Mouse (Mus musculus) stomach, adult 2 months (tissue): ENCODE results near the gene Scgb2b3. TPM values are rescaled to one million over a fixed set of nuclear protein-coding genes. Genes with fewer than 3 reads are reported as not detected.

Experiments used
- polyA plus RNA-seq: library from polyadenylated mRNA; depleted of rRNA; stranded (reverse); fragments of >200 nt; gene quantifications from 2 replicates; pipeline ENCODE4 v1.2.3, GENCODE M21; 2012; rRNA removed

Scgb2b3 gene
- not detected in 2 replicates for polyA plus RNA-seq

GRCm38 (mm10) chr7:31362022-31362560, at the start of gene Scgb2b3:
TSS of gene Scgb2b3 (minus strand) at chr7:31362072.

DNA sequence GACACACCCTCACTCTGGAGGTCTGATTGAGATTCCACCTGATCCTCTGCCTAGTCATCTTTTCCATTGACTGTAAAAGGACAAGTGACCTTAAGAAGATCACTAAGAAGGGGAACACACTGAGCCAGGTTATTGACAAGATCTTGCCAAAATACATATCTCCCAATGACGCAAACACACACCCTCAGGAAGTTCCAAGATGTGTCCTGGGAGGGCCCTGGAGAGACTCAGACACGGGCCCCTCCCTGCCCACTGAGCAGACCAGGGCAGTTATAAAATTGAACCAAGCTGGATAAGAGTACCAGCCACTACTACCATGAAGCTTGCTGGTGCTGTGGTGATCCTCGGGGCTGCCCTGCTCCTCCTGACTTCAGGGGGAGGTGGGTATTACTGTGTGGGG, 13.4 kb upstream of the Scgb2b3 start, which contains the start of gene Scgb1b3:
Scgb1b3 (plus strand) TSS at position 301 of the 400 bp plus-strand sequence.

Other genes starting within 250 kb of the Scgb2b3 start
- 37.6 and 43.8 TPM in 2 replicates for gene Hpn, start 246.8 kb downstream of the Scgb2b3 start, polyA plus RNA-seq
- gene Scn1b, start 235.1 kb downstream of the Scgb2b3 start, polyA plus RNA-seq = 26.3 and 34.3 TPM in 2 replicates
- 69.8 and 74.7 TPM in 2 replicates for gene Gramd1a, start 206.2 kb downstream of the Scgb2b3 start, polyA plus RNA-seq
- not detected in 2 replicates for gene Scgb2b2, start 71.6 kb downstream of the Scgb2b3 start, polyA plus RNA-seq
- gene Scgb1b2, start 70.3 kb downstream of the Scgb2b3 start, polyA plus RNA-seq = not detected in 2 replicates
- not detected in 2 replicates for gene Scgb1b3, start 13.5 kb upstream of the Scgb2b3 start, polyA plus RNA-seq